Mouse (Mus musculus): ENCODE data around the gene Fbxo17. TPM values are rescaled to one million over a fixed set of nuclear protein-coding genes. Genes with fewer than 3 reads are reported as not detected.

The Fbxo17 gene
- total RNA-seq, 4 experiments from 2014 or later, result 0.74 to 2.0 (median 1.8) TPM

GRCm38 (mm10) chr7:28717726-28718125, 1.1 kb downstream of the Fbxo17 start:
- no peak for DNase-seq (ENCODE audit: low spot score in 2 of 2)

- DNase-seq (ENCODE audit: low spot score in 2 of 2), result no peak
Measured at GRCm38 (mm10) chr7:28719159-28719558, 2.6 kb downstream of the Fbxo17 start.

- no peak for DNase-seq (ENCODE audit: low spot score in 2 of 2)
Measured at GRCm38 (mm10) chr7:28719650-28720049, 3.0 kb downstream of the Fbxo17 start.

- DNase-seq (ENCODE audit: low spot score in 2 of 2), result no peak
Measured at GRCm38 (mm10) chr7:28720753-28721537, 4.3 kb downstream of the Fbxo17 start.

- DNase-seq (ENCODE audit: low spot score in 2 of 2), result no peak
Measured at GRCm38 (mm10) chr7:28722079-28722478, 5.5 kb downstream of the Fbxo17 start.

GRCm38 (mm10) chr7:28724613-28725012, 8.0 kb downstream of the Fbxo17 start:
- no peak for DNase-seq (ENCODE audit: low spot score in 2 of 2)

GRCm38 (mm10) chr7:28726600-28726999, 10.0 kb downstream of the Fbxo17 start:
- DNase-seq (ENCODE audit: low spot score in 2 of 2), result peak; percentile 78 to 87

- DNase-seq (ENCODE audit: low spot score in 2 of 2), result peak; percentile 60 to 75
Measured at GRCm38 (mm10) chr7:28727649-28728340, 11.2 kb downstream of the Fbxo17 start.

- no peak for DNase-seq (ENCODE audit: low spot score in 2 of 2)
Measured at GRCm38 (mm10) chr7:28732341-28733142, 15.9 kb downstream of the Fbxo17 start.

GRCm38 (mm10) chr7:28733211-28733610, 16.6 kb downstream of the Fbxo17 start:
- DNase-seq (ENCODE audit: low spot score in 2 of 2), result no peak

GRCm38 (mm10) chr7:28735701-28736100, 19.1 kb downstream of the Fbxo17 start:
- no peak for DNase-seq (ENCODE audit: low spot score in 2 of 2)

- DNase-seq (ENCODE audit: low spot score in 2 of 2), result no peak
Measured at GRCm38 (mm10) chr7:28739829-28740228, 23.2 kb downstream of the Fbxo17 start.

GRCm38 (mm10) chr7:28740949-28741348, 24.3 kb downstream of the Fbxo17 start:
- no peak for DNase-seq (ENCODE audit: low spot score in 2 of 2)

- no peak for DNase-seq (ENCODE audit: low spot score in 2 of 2)
Measured at GRCm38 (mm10) chr7:28741368-28741708, 24.7 kb downstream of the Fbxo17 start.

GRCm38 (mm10) chr7:28741709-28742438, 25.3 kb downstream of the Fbxo17 start, which contains the start of the genes Mrps12 and Sars2:
TSS of gene Mrps12 (minus strand) at chr7:28741820.
TSS of gene Sars2 (plus strand) at chr7:28741992.
- DNase-seq (ENCODE audit: low spot score in 2 of 2), result peak; percentile 98

GRCm38 (mm10) chr7:28749935-28750334, 33.3 kb downstream of the Fbxo17 start:
- no peak for DNase-seq (ENCODE audit: low spot score in 2 of 2)

GRCm38 (mm10) chr7:28756079-28756478, 39.5 kb downstream of the Fbxo17 start, which contains the start of gene Ccer2:
TSS of gene Ccer2 (plus strand) at chr7:28756174.
- no peak for DNase-seq (ENCODE audit: low spot score in 2 of 2)

- no peak for DNase-seq (ENCODE audit: low spot score in 2 of 2)
Measured at GRCm38 (mm10) chr7:28758623-28759022, 42.0 kb downstream of the Fbxo17 start.

GRCm38 (mm10) chr7:28761907-28762306, 45.3 kb downstream of the Fbxo17 start:
- DNase-seq (ENCODE audit: low spot score in 2 of 2), result no peak

- DNase-seq (ENCODE audit: low spot score in 2 of 2), result no peak
Measured at GRCm38 (mm10) chr7:28765211-28765610, 48.6 kb downstream of the Fbxo17 start.

All from layer of hippocampus, adult 8-10 months (tissue).